Mouse (Mus musculus): Measurements from ENCODE around the gene AC131692.1. TPM values are rescaled to one million over a fixed set of nuclear protein-coding genes. Genes with fewer than 3 reads are reported as not detected.

Gene AC131692.1
- polyA plus RNA-seq, 1 experiment from 2014 or later = not detected

GRCm38 (mm10) chr19:6140678-6141393, 46.6 kb downstream of the AC131692.1 start, which contains the start of gene Batf2:
Gene Batf2, plus strand, starts transcription at chr19:6140983.
- Histone ChIP-seq H3K36me3 (ENCODE audit: control insufficient read depth, insufficient read depth) (peaks cover 2% of the 10 kb centered on the region; the same call in 1 of the 2 replicates), H3K4me3 (replicated peaks; ENCODE audit: low read length) (peak within 1 kb of the TSS; percentile 73)
- WGBS = 1% methylated on average over 60 of the region's 68 CpGs

GRCm38 (mm10) chr19:6141394-6141749, 47.2 kb downstream of the AC131692.1 start, which contains the start of gene Arl2:
Gene Arl2, minus strand, starts transcription at chr19:6141548.
- peak; percentile 80 for ATAC-seq
- Histone ChIP-seq H3K9me3 (ENCODE audit: control insufficient read depth, low read length) (no peaks in the 10 kb centered on the region), H3K4me1 (replicated peaks; ENCODE audit: control insufficient read depth, insufficient read depth, low read length) (peaks cover 19% of the 10 kb centered on the region), H3K27me3 (replicated peaks; ENCODE audit: control insufficient read depth, insufficient read depth, low read length) (no peaks in the 10 kb centered on the region), H3K9ac (replicated peaks; ENCODE audit: low read depth, low read length) (peak within 1 kb of the TSS; percentile 94), H3K36me3 (ENCODE audit: control insufficient read depth, insufficient read depth) (no peaks in the 10 kb centered on the region), H3K4me2 (ENCODE audit: low read length) (peak within 1 kb of the TSS; percentile 72), H3K27ac (ENCODE audit: low read length) (peak within 1 kb of the TSS; percentile 95), H3K4me3 (replicated peaks; ENCODE audit: low read length) (peak within 1 kb of the TSS; percentile 73)
- 0% methylated on average over 15 of the region's 15 CpGs for WGBS

More at GRCm38 (mm10) chr19:6140678-6141393, 46.6 kb downstream of the AC131692.1 start, which contains the start of gene Batf2:
- ATAC-seq = peak; percentile 94
- Histone ChIP-seq H3K27me3 (replicated peaks; ENCODE audit: control insufficient read depth, insufficient read depth, low read length) (no peaks in the 10 kb centered on the region), H3K4me1 (replicated peaks; ENCODE audit: control insufficient read depth, insufficient read depth, low read length) (peaks cover 19% of the 10 kb centered on the region), H3K9me3 (ENCODE audit: control insufficient read depth, low read length) (no peaks in the 10 kb centered on the region), H3K9ac (replicated peaks; ENCODE audit: low read depth, low read length) (peak within 1 kb of the TSS; percentile 94), H3K27ac (ENCODE audit: low read length) (peak within 1 kb of the TSS; percentile 95), H3K4me2 (ENCODE audit: low read length) (peak within 1 kb of the TSS; percentile 72)

GRCm38 (mm10) chr19:6144842-6145241, 50.6 kb downstream of the AC131692.1 start:
- no peak for ATAC-seq
- Histone ChIP-seq H3K4me1 (replicated peaks; ENCODE audit: control insufficient read depth, insufficient read depth, low read length) (peaks cover 11% of the 10 kb centered on the region), H3K4me3 (replicated peaks; ENCODE audit: low read length) (no peak overlapping the region), H3K9ac (replicated peaks; ENCODE audit: low read depth, low read length) (no peak overlapping the region), H3K9me3 (ENCODE audit: control insufficient read depth, low read length) (no peaks in the 10 kb centered on the region), H3K27ac (ENCODE audit: low read length) (no peak overlapping the region), H3K36me3 (ENCODE audit: control insufficient read depth, insufficient read depth) (no peaks in the 10 kb centered on the region), H3K4me2 (ENCODE audit: low read length) (no peak overlapping the region), H3K27me3 (replicated peaks; ENCODE audit: control insufficient read depth, insufficient read depth, low read length) (no peaks in the 10 kb centered on the region)
- 83% methylated on average over 5 of the region's 5 CpGs for WGBS

Small RNA genes within 50 kb of the gene (microRNA-seq; reads per million reads assigned to microRNA genes)
- 1.7 reads per million for gene Mir6988

Other genes starting within 250 kb of the AC131692.1 start
- gene Frmd8, start 219.1 kb upstream of the AC131692.1 start, polyA plus RNA-seq (2015; fragmentation: Nextera tagmentation; extraction: Ambion mirVana) = 20.9 and 21.5 TPM in 2 replicates
- gene Slc25a45, start 216.6 kb upstream of the AC131692.1 start, polyA plus RNA-seq (2015; fragmentation: Nextera tagmentation; extraction: Ambion mirVana) = 1.5 and 2.0 TPM in 2 replicates
- 11.0 and 13.7 TPM in 2 replicates for gene Tigd3, start 200.3 kb upstream of the AC131692.1 start, polyA plus RNA-seq (2015; fragmentation: Nextera tagmentation; extraction: Ambion mirVana)
- 124 and 126 TPM in 2 replicates for gene Dpf2, start 181.4 kb upstream of the AC131692.1 start, polyA plus RNA-seq (2015; fragmentation: Nextera tagmentation; extraction: Ambion mirVana)
- 11.1 and 12.4 TPM in 2 replicates for gene Cdc42ep2, start 169.6 kb upstream of the AC131692.1 start, polyA plus RNA-seq (2015; fragmentation: Nextera tagmentation; extraction: Ambion mirVana)
- gene Pola2, start 130.2 kb upstream of the AC131692.1 start, polyA plus RNA-seq (2015; fragmentation: Nextera tagmentation; extraction: Ambion mirVana) = 31.9 and 34.2 TPM in 2 replicates
- not detected in 2 replicates for gene Slc22a20, start 108.3 kb upstream of the AC131692.1 start, polyA plus RNA-seq (2015; fragmentation: Nextera tagmentation; extraction: Ambion mirVana)
- gene Capn1, start 78.5 kb upstream of the AC131692.1 start, polyA plus RNA-seq (2015; fragmentation: Nextera tagmentation; extraction: Ambion mirVana) = 1.3 and 2.2 TPM in 2 replicates
- 22.6 and 30.3 TPM in 2 replicates for gene Syvn1, start 47.8 kb upstream of the AC131692.1 start, polyA plus RNA-seq (2015; fragmentation: Nextera tagmentation; extraction: Ambion mirVana)
- gene Mrpl49, start 36.6 kb upstream of the AC131692.1 start, polyA plus RNA-seq (2015; fragmentation: Nextera tagmentation; extraction: Ambion mirVana) = 65.0 and 74.0 TPM in 2 replicates
- gene Fau, start 36.6 kb upstream of the AC131692.1 start, polyA plus RNA-seq (2015; fragmentation: Nextera tagmentation; extraction: Ambion mirVana) = 493 and 512 TPM in 2 replicates
- 30.1 and 31.0 TPM in 2 replicates for gene Znhit2, start 33.2 kb upstream of the AC131692.1 start, polyA plus RNA-seq (2015; fragmentation: Nextera tagmentation; extraction: Ambion mirVana)
- 34.0 and 41.3 TPM in 2 replicates for gene Tm7sf2, start 26.0 kb upstream of the AC131692.1 start, polyA plus RNA-seq (2015; fragmentation: Nextera tagmentation; extraction: Ambion mirVana)
- gene Vps51, start 17.2 kb upstream of the AC131692.1 start, polyA plus RNA-seq (2015; fragmentation: Nextera tagmentation; extraction: Ambion mirVana) = 85.9 and 88.5 TPM in 2 replicates
- gene Tmem262, start 14.4 kb upstream of the AC131692.1 start, polyA plus RNA-seq (2015; fragmentation: Nextera tagmentation; extraction: Ambion mirVana) = not detected in 2 replicates
- gene Gm28374, start 12.2 kb upstream of the AC131692.1 start, polyA plus RNA-seq (2015; fragmentation: Nextera tagmentation; extraction: Ambion mirVana) = 2.1 and 3.1 TPM in 2 replicates
- 83.3 and 85.7 TPM in 2 replicates for gene Zfpl1, start 9.5 kb upstream of the AC131692.1 start, polyA plus RNA-seq (2015; fragmentation: Nextera tagmentation; extraction: Ambion mirVana)
- gene Cdca5, start 9.4 kb upstream of the AC131692.1 start, polyA plus RNA-seq (2015; fragmentation: Nextera tagmentation; extraction: Ambion mirVana) = 16.5 and 16.7 TPM in 2 replicates
- gene Naaladl1, start 11.4 kb downstream of the AC131692.1 start, polyA plus RNA-seq (2015; fragmentation: Nextera tagmentation; extraction: Ambion mirVana) = 0.35 and 0.58 TPM in 2 replicates
- 46.4 and 50.5 TPM in 2 replicates for gene Sac3d1, start 24.2 kb downstream of the AC131692.1 start, polyA plus RNA-seq (2015; fragmentation: Nextera tagmentation; extraction: Ambion mirVana)
- gene Snx15, start 33.9 kb downstream of the AC131692.1 start, polyA plus RNA-seq (2015; fragmentation: Nextera tagmentation; extraction: Ambion mirVana) = 40.3 and 50.1 TPM in 2 replicates
- not detected in 2 replicates for gene Batf2, start 46.6 kb downstream of the AC131692.1 start, polyA plus RNA-seq (2015; fragmentation: Nextera tagmentation; extraction: Ambion mirVana)
- gene Arl2, start 47.1 kb downstream of the AC131692.1 start, polyA plus RNA-seq (2015; fragmentation: Nextera tagmentation; extraction: Ambion mirVana) = 69.9 and 92.6 TPM in 2 replicates
- gene Majin, start 90.0 kb downstream of the AC131692.1 start, polyA plus RNA-seq (2015; fragmentation: Nextera tagmentation; extraction: Ambion mirVana) = not detected in 2 replicates
- not detected in 2 replicates for gene Gpha2, start 132.0 kb downstream of the AC131692.1 start, polyA plus RNA-seq (2015; fragmentation: Nextera tagmentation; extraction: Ambion mirVana)
- 106 and 117 TPM in 2 replicates for gene Ppp2r5b, start 141.5 kb downstream of the AC131692.1 start, polyA plus RNA-seq (2015; fragmentation: Nextera tagmentation; extraction: Ambion mirVana)
- gene Atg2a, start 147.2 kb downstream of the AC131692.1 start, polyA plus RNA-seq (2015; fragmentation: Nextera tagmentation; extraction: Ambion mirVana) = 11.2 and 13.1 TPM in 2 replicates
- gene Ehd1, start 182.3 kb downstream of the AC131692.1 start, polyA plus RNA-seq (2015; fragmentation: Nextera tagmentation; extraction: Ambion mirVana) = 105 and 106 TPM in 2 replicates
- 0.52 and 1.1 TPM in 2 replicates for gene Cdc42bpg, start 212.0 kb downstream of the AC131692.1 start, polyA plus RNA-seq (2015; fragmentation: Nextera tagmentation; extraction: Ambion mirVana)
- gene Men1, start 240.6 kb downstream of the AC131692.1 start, polyA plus RNA-seq (2015; fragmentation: Nextera tagmentation; extraction: Ambion mirVana) = 96.1 and 96.5 TPM in 2 replicates
- gene Map4k2, start 246.7 kb downstream of the AC131692.1 start, polyA plus RNA-seq (2015; fragmentation: Nextera tagmentation; extraction: Ambion mirVana) = 12.3 and 21.2 TPM in 2 replicates

Measured in forebrain, embryonic 16.5 days (tissue).